28 mouse cellular contexts compared by ENCODE assay signal in genomic region chr17:34269817-34270216, GRCm38 (mm10). TPM values are rescaled to one million over a fixed set of nuclear protein-coding genes. Genes with fewer than 3 reads are reported as not detected.
"Had no signal": no experiment of that assay in that cellular context is flagged by ENCODE, and none has a peak within 500 bp of the region (broad histone marks: within the 10 kb centered on the region; RNA-seq: fewer than 3 reads in every experiment).

No protein-coding gene starts in this region.

- DNase-seq: cerebellum, adult 8-10 months; cerebellum, adult 9-10 months; cerebellum, adult 9-11 months; cerebellum, postnatal 10 days; cerebellum, postnatal 14 days; cerebellum, postnatal 25 days; cerebellum, postnatal 36 days; embryo, embryonic 11 days; forebrain, postnatal 0 days; gastrocnemius, adult 2 months; gastrocnemius, postnatal 10 days; gastrocnemius, postnatal 14 days; gastrocnemius, postnatal 25 days; gastrocnemius, postnatal 36 days; heart, adult 18-20 months; heart, adult 2 months had no signal

- H3K36me3 ChIP-seq: embryonic facial prominence, embryonic 10.5 days; embryonic facial prominence, embryonic 12.5 days; embryonic facial prominence, embryonic 13.5 days; embryonic facial prominence, embryonic 15.5 days; forebrain, embryonic 10.5 days; forebrain, embryonic 12.5 days; forebrain, embryonic 15.5 days had no signal

RNA-seq across cellular contexts. Expression of gene H2-Eb2, which starts 55.6 kb away (rescaled TPM):
- total RNA-seq: common myeloid progenitor, adult 5-6 weeks; forebrain, postnatal 0 days; gastrocnemius, adult 18-20 months; gastrocnemius, adult 2 months; gastrocnemius, adult 8-10 months; gastrocnemius, postnatal 10 days; gastrocnemius, postnatal 14 days; gastrocnemius, postnatal 25 days; gastrocnemius, postnatal 36 days; gastrocnemius, postnatal 4 days; granulocyte monocyte progenitor cell, adult 5-6 weeks; heart, adult 2 months had no signal
